Mouse (Mus musculus) gastrocnemius, adult 2 months (tissue): ENCODE data around the gene Phf23. TPM values are rescaled to one million over a fixed set of nuclear protein-coding genes. Genes with fewer than 3 reads are reported as not detected.
"Not testable (repeated sequence)": the region's sequence is repeated elsewhere in the genome, so short reads cannot be mapped to it uniquely, and the experiment has no call there.

ENCODE experiments used
- DNase-seq: peaks from one replicate; pipeline ENCODE4 v3.0.0; 2022
- H3K27ac ChIP-seq: fragments of 200-600 bp; 2 replicates; pipeline ENCODE4 v1.8.1; 2022; ENCODE audit warnings: mild to moderate bottlenecking
- H3K4me3 ChIP-seq: fragments of 200-600 bp; 2 replicates; pipeline ENCODE4 v1.8.1; 2022; ENCODE audit warnings: mild to moderate bottlenecking, moderate library complexity
- CTCF ChIP-seq: fragments of 200-600 bp; IDR thresholded peaks from 2 replicates; pipeline ENCODE4 v1.8.1; 2022; ENCODE audit warnings: antibody characterized with exemption, mild to moderate bottlenecking, moderate library complexity
- intact Hi-C: fragments of 180-260 bp; cut with DNase I; formaldehyde crosslinking; loops from one replicate; pipeline ENCODE4 v1.15.1; 2025
- long read RNA-seq, 2 experiments: library from polyadenylated mRNA; stranded (forward); transcript quantifications; one replicate each; pipeline ENCODE4 v2.0.0; 2021
- total RNA-seq, 2 experiments: library from RNA; stranded (reverse); gene quantifications; 2 replicates each; pipeline ENCODE4 v1.2.3; 2021

Phf23 gene
- 10 to 100 TPM; 19.2 to 21.8 TPM for total RNA-seq
- long read RNA-seq, experiment 1, transcript Phf23-201 (5 exons, 2,006 nt), result major isoform, 10 of 16 reads
- long read RNA-seq, experiment 1, partial matches to known transcripts, result 3 of 16 reads
- long read RNA-seq, experiment 1, other reads (novel, unspliced or antisense), result 2 of 16 reads
- long read RNA-seq, experiment 2, transcript Phf23-201 (5 exons, 2,006 nt), result major isoform, 17 of 24 reads
- long read RNA-seq, experiment 2, transcript Phf23-202 (5 exons, 1,706 nt), result minor isoform, 6 of 24 reads
- long read RNA-seq, experiment 2, partial matches to known transcripts, result 0 of 24 reads
- long read RNA-seq, experiment 2, other reads (novel, unspliced or antisense), result 1 of 24 reads

DNA sequence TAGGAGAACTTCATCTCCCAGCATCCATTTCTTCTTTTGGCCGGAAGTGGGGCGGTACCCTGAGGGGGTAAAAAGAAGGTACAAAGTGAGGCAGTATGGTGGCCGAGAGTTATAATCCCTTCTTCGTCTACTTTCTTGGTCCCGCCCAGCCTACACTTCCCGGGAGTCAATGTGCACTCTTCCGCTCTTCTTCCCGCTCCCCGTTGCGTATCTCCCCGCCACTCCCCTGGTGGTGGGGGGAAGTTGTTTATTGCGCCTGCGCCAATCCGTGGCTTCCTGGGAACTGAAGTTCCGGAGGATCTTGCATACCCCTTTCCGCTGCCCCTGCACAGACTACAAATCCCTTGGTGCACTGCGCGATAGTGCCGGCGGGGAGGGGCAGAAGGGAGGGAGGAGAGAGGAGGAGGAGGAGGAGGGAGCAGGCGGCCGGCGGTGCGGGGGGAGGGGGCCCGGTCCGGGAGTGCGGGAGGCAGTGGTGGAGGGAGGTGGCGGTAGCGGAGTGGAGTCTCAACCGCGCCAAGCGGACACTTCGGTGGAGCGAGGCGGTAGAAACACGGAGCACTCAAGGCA, at the start of gene Phf23:
Gene Phf23, plus strand, starts transcription at position 387 of the 570 bp plus-strand sequence.
- peak within 1 kb of the TSS; percentile 98 for H3K4me3 ChIP-seq
- peak within 1 kb of the TSS; percentile 100 for H3K27ac ChIP-seq
- intact Hi-C loops, result loop anchor here (10.0 kb wide), 3 partner anchors 331 to 649 kb away; partner anchors contain the start of genes Cd68, Kdm6b, Mpdu1 and Rnf167
- peak; percentile 56 for TF ChIP-seq CTCF
- DNase-seq, result peak; percentile 98

DNA sequence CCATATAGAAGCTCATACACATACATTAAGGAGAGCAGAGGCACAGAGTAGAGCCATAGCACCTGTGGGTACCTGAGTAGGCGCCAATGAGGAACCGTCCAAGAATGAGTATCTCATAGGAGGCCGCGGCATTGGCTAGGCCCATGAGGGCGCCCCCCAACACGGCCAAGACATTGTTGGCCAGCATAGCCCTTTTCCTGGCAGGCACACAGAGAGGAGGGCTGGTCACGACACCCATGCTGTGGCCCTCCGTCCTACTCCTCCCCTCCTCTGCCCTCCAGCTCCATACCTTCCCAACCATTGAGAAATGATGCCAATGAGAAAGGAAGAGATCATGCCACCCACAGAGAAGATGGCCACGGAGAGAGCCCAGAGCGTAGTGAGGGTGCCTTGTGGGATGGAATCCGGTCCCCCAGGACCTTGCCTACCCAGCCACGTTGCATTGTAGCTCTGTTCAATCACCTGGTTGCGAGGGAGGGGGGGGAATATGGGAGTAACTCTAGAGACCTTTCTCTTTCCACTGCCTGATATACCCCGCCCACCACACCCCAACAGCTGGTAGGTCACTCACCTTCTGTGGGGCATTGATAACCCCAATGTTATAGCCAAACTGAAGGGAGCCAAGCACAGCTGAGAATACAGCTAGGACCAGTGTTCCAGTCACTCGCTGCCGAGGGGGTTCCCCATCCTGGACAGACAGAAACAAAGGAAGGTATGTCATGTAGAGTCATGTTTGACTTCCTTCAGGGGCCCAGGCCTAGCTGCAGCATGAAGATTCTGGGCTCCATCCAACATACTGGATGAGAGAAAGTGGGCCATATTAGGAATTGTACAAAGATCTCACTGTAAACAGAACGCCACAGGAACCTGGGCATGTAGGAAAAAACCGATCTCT, 49.3 kb upstream of the Phf23 start:
- Histone ChIP-seq H3K4me3 (peak overlapping the region; percentile 88), H3K27ac (peak overlapping the region; percentile 94)
- intact Hi-C loops, result no loop called here
- no peak for TF ChIP-seq CTCF
- peak; percentile 65 for DNase-seq

DNA sequence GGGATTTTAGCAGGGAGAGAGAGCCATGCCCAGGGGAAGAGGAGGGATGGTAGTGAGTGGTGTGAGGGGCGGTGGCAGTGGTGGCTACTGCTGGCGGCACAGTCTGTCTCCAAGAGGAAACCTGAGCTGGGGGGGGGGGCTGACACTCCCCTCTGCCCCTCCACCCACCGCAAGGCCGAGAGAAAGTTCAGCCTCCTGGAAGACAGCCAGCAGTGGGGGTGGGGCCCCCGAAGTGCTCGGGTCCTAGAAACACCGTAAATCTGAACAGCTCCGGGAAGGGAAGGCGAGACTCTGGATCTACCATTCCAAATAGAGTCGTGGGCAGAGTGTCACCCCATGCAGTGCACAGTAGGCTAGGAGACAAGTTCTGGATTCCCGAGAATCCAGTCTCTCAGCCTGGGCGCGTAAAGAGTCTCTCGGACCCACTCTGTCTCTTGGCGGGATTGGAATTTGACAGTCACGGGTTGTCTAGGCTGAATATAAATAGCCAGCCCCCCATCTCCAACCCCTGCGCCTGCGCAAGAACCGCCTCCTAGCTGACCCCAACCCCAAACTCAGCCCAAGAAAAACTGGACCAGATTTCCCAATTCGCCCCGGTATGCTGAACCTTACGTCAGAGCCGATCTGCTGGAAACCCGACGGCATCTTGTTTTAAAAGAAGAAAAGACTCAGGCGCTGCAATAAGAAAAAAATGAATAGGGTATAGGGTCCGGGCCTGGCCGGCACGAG, 48.1 kb upstream of the Phf23 start:
- peak overlapping the region; percentile 94 for H3K27ac ChIP-seq
- peak; percentile 93 for DNase-seq
- intact Hi-C loops, result no loop called here
- no peak for TF ChIP-seq CTCF
- H3K4me3 ChIP-seq, result peak overlapping the region; percentile 88

DNA sequence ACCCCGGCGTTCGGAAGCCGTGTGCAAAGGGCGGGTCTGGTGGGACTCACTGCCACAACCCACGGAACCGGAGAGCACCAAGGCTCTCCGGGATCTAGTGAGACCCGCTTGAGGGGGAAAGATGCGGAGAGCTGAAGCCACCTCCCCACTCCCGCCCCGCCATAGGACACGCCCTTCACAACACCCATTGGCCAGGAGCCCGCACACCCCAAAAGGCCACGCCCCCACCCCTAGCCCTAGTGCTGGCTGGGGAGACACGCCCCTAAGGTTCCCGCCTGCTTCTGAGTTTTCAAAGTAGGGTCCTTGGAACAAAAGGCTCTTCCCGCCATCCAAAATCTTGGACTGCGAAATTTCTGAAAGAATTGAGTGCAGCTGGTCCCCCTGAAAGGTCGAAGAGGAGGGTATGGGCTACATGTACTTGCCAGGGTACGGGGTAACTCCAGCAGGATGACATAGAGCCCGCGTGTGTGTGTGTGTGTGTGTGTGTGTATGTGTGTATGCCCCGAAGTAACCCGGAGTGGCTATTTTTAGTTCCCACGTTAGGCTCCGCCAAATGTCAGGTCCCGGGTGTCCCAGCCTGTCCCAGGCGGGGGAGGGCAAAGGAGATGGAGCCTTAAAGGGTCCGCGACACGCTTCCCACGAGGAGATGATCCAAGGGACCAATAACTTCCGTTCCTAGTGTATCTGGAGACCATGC, 47.4 kb upstream of the Phf23 start, which contains the start of gene Slc2a4:
Gene Slc2a4, minus strand, starts transcription at position 123 of the 697 bp plus-strand sequence.
- peak; percentile 98 for DNase-seq
- no peak for TF ChIP-seq CTCF
- intact Hi-C loops, result no loop called here
- H3K27ac ChIP-seq, result peak within 1 kb of the TSS; percentile 94
- H3K4me3 ChIP-seq, result peak within 1 kb of the TSS; percentile 88

DNA sequence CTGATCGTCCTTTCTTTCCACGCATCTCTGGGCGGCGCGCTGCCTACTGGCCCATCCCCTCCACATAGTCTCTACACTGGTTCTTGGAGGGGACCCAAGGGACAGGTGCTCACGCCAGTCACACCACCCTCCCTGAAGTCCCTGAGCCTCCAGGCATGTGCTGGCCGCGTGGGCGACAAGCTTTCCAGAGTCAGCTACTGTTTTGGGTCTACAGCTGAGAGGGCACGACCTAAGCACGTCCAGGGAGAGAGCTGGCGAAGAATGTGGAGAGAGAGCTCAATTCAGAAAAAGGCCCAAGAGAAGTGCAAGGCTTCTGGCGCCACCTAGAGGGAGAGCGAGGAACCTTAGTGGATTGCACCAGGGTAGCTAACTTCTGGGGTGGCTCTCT, 46.8 kb upstream of the Phf23 start:
- intact Hi-C loops, result loop anchor here (1.0 kb wide), 1 partner anchor 14 kb away; no protein-coding TSS in a partner anchor
- Histone ChIP-seq H3K27ac (peak overlapping the region; percentile 94), H3K4me3 (peak overlapping the region; percentile 88)
- peak; percentile 98 for TF ChIP-seq CTCF
- peak; percentile 93 for DNase-seq

DNA sequence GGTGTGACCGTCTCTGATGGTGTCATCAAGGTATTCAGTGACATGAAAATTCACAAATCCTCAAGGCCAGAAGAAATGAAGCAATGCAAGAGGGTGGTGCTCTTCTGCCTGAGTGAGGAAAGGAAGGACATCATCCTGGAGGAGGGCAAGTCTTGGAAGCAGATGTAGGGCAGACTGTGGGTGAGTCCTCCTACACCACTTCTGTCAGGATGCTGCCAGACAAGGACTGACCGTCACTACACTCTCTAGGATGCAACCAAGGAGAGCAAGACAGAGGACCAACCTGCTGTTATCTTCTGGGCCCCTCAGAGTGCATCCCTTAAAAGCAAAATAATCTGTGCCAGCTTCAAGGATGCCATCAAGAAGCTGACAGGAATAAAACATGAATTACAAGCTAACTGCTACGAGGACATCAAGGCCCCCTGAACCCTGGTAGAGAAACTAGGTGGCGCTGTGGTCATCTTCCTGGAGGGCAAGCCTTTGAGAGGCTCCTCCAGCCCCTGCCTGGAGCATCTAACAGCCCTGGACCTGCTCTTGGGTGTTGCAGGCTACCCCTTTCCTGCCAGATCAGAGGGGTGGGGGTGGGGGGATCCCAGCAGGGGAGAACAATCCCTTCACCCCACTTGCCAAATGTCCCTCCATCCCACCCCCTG, 44.6 kb upstream of the Phf23 start:
- H3K27ac ChIP-seq, result no peak overlapping the region
- TF ChIP-seq CTCF, result peak; percentile 49
- intact Hi-C loops, result loop anchor here (2.0 kb wide), 1 partner anchor 28 kb away; no protein-coding TSS in a partner anchor
- no peak overlapping the region for H3K4me3 ChIP-seq
- DNase-seq, result peak; percentile 51

DNA sequence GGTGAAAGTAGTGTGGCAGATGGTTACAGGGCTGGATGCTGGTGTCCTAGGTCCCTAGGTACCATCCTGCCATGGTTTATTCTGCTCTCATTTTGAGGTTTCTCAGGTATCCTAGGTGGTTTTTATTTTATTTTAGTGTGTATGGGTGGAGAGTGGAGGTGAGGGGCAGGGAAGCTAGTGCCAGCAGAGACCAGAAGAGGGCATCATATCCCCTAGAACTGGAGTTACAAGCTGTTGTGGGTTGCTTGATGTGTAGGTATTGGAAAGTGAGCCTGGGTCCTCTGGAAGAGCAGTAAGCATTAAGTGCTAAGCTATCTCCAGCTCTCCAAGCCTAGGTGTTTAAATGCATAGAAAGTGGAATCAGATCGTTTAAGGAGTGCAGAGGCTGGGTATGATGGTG, 43.3 kb upstream of the Phf23 start:
- intact Hi-C loops, result no loop called here
- Histone ChIP-seq H3K27ac (no peak overlapping the region), H3K4me3 (no peak overlapping the region)
- TF ChIP-seq CTCF, result peak; percentile 23; the same call in 1 of the 2 replicates
- DNase-seq, result no peak

DNA sequence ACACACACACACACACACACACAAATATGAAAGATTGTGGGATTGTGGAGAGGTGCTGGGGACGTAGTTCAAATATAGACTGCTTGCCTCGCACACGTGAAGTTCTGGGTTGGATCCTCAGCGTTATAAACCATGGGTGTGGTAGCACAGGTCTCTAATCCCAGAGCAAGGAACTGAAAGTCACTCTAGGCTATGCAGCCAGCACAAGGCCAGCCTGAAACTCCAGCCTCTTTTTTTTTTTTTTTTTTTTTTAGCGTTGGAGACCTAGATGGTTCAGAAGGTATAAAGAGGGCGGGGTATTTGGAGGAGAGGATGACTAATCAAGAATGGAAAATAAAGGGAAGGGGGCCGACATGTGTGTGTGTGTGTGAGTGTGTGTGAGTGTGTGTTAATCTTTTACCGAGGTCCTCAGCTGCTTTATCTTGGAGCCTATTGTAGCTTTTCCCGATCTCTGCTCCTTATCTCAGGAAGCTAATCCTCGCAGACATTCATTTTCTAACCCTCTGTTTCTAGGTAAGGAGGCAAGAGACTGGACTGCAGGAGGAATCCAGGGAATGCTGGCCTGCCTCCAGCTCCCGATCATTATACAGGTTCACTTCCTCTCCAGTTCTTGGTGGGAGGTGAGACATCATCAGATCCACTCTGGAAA, 42.2 kb upstream of the Phf23 start:
- intact Hi-C loops, result no loop called here
- no peak for DNase-seq
- H3K4me3 ChIP-seq, result no peak overlapping the region
- H3K27ac ChIP-seq, result no peak overlapping the region
- TF ChIP-seq CTCF, result no peak

DNA sequence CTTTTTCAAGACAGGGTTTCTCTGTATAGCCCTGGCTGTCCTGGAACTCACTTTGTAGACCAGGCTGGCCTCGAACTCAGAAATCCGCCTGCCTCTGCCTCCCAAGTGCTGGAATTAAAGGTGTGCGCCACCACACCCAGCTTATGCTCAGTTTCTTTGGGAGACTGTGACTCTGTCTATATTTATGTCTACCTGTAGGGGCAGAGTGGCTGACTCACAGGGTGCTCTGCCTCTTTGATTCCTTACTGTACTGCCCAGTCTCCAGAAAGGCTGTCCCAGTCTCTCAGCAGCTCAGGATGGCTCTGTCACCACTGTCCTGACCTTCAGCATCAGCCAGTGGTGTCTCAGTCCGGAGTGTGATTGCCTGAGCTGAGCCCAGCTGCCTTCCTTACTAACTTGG, 40.0 kb upstream of the Phf23 start:
- DNase-seq, H3K4me3 ChIP-seq, intact Hi-C loops: not testable (repeated sequence)
- peak overlapping the region; percentile 12; the same call in 1 of the 2 replicates for H3K27ac ChIP-seq

DNA sequence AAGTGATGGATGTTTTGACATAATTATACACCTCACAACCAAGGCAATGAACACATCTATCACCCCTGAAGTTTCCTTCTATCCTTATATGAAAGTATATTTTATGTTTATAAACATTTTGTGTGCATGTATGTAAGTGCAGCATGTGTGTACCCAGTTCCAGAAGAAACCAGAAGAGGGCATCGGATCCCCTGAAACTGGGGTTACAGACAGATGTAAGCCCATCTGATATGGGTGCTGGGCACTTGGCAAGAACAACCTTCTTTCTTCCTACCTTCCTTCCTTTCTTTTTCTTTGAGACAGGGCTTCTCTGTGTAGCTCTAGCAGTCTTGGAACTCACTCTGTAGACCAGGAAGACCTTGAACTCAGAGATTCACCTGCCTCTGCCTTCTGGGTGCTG, 39.4 kb upstream of the Phf23 start:
- Histone ChIP-seq H3K27ac (no peak overlapping the region), H3K4me3 (no peak overlapping the region)
- TF ChIP-seq CTCF, result peak; percentile 29; the same call in 1 of the 2 replicates
- intact Hi-C loops, result no loop called here
- DNase-seq, result no peak

DNA sequence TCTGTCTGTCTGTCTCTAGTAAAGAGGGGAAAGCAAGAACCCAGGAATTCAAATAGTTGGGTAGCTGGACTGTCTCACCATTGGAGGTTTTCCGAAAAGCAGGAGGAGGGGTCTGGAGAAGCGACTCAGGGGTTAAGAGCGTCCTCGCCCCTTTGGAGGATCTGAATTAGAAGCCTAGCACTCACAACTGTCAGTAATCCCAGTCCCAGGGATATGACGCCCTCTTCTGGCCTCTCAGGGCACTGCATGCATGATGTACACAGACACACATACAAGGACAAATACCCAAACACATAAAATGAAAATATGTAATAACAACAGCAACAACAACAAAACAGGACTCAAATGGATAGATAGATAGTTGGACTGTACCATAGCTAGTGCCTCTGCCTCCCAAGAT, 35.0 kb upstream of the Phf23 start:
- no peak overlapping the region for H3K27ac ChIP-seq
- DNase-seq, result no peak
- intact Hi-C loops, result no loop called here
- TF ChIP-seq CTCF, result peak; percentile 47
- H3K4me3 ChIP-seq, result no peak overlapping the region
